Mouse (Mus musculus) urinary bladder, postnatal 25 days (tissue): ENCODE measurements around the gene App.

Source experiments
- DNase-seq: peaks from one replicate; pipeline ENCODE4 v3.0.0; 2022; ENCODE audit warnings: low spot score

Gene App

GRCm38 (mm10) chr16:85020696-85021323 is 152.8 kb downstream of the App start:
- no peak for DNase-seq

DNA sequence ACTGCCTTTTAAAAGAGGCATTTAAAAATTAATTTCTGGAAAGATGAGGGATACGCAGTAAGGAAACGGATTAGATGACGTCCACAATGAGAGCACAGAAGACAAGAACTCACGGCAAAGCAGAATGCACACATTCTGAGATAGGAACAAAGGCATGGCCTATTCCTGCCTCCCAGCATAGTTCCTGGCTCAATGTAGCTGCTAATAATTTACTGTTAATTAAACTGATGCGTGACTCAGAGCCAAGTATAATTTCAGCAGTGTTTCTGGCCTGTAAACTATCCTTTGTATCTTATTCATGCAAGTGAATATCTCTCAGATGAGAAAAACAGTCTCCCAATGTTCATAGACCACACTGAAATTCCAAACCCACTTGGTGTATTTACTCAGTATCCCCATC is 154.3 kb downstream of the App start:
- DNase-seq, result no peak

GRCm38 (mm10) chr16:85017845-85018244 is 155.7 kb downstream of the App start:
- DNase-seq, result no peak

DNA sequence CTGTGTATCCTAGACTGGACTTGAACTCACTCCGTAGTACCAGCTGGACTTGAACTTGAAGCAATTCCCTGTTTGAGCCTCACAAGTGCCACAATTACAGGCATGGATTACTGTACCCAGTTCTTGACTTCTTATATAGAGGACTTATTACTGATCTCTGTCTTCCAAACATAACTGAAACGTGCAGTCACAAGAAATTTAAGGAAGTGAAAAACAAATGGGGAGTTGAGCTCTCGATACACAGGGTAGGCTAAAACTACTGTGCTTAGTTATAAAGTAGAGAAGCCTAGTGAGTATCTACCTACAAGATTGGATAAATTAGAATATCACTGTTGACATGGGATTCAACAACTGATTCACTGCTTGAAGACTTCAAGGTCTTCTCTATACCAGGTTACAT is 160.9 kb downstream of the App start:
- no peak for DNase-seq

- no peak for DNase-seq
Measured at GRCm38 (mm10) chr16:85012172-85012571, 161.4 kb downstream of the App start.

DNA sequence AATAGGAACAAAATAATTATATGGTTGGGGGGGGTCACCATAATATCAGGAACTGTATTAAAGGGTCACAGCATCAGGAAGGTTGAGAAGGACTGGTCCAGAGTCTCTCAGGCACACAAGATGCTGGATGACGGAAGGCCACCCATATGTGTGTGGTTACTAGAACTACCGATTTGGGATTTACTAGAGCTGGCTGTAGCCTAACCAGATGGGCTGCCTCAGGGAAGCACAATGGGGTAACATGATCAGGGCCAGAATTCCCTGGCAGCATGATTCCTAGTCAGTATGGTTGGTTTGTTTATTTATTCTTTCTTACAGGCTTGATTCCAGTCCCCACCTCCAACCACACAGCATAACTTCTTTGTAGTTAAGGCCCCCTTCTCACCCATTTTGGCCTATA is 162.9 kb downstream of the App start:
- no peak for DNase-seq

- no peak for DNase-seq
Measured at GRCm38 (mm10) chr16:85008866-85009645, 164.5 kb downstream of the App start.

DNA sequence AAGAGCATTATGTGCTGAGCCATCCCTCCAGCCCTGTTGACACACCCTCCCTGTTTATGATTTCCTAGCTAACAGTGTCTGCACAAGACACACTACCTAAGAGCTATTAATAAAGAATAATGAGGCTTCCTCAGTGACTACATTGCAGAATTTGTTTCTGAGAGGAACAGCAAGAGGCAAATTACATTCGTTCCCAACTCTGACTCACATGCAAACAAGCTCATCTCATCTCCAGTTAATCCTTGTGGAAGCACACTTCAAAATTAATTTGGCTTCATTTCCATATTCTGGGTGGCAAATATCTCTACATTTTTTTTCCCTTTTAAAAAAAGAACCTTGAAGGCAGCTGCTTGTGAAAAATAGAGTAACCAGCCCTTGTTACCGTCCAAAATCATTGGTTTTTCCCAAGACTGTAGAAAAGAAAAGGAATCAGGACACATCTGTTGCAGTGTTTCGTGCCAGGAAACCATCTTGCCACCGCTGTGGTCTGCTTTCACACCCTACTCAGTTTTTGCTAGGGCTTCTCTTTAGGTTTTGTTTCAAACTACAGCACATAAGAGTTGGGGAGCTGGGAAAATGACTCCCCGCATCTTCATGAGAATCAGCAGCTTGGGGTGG is 171.5 kb downstream of the App start:
- DNase-seq, result no peak

GRCm38 (mm10) chr16:85000304-85000703 is 173.3 kb downstream of the App start:
- no peak for DNase-seq

DNA sequence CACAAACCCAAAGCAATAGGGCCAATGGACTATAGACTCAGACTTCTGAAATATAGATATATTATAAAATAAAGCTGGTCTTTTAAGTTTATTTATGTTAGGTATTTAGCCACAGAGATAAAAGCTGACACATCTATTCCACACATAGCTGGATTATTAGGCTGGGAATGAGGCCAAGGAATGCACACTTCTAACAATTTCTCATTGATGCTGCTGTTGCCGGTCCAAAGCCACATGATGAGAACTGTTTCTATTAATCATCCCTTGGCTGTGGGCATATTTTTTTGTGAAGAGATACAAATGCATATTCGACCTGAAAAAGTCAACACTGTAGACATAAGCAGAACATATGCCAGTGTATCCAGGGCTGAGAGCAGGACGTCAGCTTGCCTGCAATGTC is 176.0 kb downstream of the App start:
- no peak for DNase-seq

DNA sequence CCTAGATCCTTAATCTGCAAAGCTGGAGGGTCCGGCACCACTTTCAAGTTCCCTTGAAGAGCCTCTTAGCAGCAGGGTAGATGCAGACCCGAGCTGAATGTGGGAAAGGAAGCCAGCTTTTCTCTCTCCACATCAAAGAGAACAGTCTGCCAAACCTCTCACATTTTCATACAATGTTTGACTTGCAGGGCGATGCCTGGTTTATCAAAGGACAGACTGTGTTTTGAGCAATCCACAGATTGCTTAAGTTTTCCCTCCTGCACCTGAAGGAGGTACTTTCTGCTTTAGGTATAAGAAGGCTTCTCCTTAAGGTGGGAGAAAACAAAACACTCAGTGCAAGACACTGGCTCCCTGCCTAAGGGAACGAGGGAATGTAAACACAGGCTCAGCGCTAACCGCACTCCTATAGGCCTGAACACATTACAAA is 178.1 kb downstream of the App start:
- DNase-seq, result no peak

- no peak for DNase-seq
Measured at GRCm38 (mm10) chr16:84992888-84993287, 180.7 kb downstream of the App start.

DNA sequence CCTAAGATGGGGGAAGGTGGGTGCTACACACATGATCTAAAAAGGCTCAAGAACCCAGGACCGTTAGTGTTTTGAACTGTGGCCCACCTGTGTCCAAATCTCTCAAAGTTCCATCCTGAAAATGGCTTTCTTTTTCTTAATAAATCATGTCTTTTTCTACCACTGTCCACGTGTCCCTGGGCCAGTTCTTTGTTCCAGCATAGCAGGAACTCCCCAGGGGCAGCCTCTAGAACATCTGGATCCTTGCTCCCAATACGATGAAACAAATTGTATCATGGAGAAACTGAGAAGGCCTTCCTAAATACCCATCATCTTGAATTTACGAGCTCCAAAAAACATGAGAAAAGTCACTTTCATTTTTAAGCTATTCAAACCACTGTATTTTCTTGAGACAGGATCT is 182.6 kb downstream of the App start:
- DNase-seq, result no peak

GRCm38 (mm10) chr16:84989938-84990337 is 183.6 kb downstream of the App start:
- no peak for DNase-seq

GRCm38 (mm10) chr16:84989476-84989875 is 184.1 kb downstream of the App start:
- no peak for DNase-seq

DNA sequence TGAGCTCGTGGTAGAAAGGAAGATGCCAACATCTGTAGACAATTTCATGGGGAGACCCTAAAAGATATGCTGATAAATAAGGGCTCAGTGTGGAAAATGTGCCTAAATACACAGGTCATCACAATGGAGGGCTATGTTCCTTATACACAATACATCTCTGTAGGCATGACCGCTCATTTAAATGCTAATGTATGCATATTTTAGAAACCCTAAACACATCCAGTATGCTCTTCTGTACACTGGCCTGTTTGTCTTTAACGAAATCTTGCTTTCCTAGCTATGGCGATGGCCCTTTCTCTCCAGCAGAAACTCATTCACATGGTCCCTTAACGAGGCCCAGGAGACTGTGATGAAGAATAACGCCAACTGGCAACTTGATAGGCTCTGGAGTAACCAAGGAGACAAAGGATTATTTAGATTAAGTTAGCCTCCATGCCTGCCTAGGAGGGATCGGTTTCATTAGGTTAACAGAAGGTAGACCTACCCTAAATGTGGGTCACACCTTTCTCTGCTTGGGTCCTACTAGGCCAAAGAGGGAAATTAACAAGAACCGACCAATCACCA is 185.8 kb downstream of the App start:
- no peak for DNase-seq

DNA sequence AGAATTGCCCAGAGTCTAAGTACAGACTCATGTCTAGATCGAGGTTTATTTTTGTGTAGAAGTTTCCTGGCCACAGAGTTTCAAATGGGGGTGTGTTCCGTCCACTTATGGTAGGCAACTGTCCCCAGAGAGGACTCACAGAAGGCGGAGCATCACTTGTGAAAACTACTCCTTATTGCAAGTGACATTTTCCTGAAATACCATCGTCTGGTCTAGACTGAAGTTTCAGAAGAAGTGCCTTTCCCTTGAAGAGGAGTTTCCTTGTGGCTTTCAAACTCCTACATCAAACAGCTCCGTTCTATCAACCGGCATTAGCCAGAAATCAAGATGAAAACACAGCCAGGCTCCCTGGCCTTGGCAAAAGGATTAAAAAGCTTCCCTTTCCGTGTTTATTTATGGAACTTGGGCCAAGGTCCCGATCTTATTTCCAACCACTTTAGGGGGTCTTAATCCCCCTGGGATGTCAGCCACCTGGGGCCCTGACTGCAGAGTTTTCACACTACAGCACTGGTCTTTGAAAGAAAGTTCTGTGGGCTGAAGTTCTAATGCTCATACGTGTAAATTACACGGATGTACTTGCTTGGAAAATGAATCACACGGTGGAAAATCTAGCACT is 187.4 kb downstream of the App start:
- no peak for DNase-seq

GRCm38 (mm10) chr16:84985340-84985739 is 188.2 kb downstream of the App start:
- no peak for DNase-seq

DNA sequence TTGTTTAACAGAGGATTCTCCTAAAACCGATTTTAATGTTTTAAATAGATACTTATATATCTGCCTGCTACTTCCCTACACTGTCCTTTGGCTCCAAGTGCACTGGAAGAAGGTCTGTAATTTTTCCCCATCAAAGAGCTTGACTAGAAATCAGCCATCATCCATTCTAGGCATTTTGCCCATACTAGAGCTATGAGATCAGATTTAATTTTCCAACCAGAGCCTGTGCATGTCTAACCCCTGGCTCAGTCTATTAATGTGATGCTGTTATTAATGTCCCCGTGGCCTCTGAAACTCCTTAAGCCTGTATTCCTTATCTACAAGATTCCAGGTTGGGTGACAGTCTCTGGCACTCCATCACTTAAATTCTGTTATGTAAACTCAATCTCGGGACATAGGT is 190.1 kb downstream of the App start:
- no peak for DNase-seq

DNA sequence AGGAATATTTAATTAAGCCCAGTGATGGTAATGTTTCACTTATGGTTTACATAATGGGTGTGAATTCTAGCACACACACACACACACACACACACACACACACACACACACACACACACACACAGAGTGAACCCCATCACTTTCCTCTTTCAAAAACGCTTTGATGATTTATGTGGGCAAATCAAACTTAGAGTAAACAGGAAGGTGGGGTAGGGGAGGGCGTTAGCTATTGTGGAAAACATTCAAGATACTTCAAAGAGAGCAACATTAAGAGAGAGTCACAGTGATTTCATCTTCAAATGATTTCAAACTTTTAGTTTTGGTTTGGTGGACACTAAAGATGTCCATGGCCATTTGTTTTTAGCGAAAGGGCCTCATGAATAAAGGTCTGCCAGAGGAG is 191.0 kb downstream of the App start:
- no peak for DNase-seq

- no peak for DNase-seq
Measured at GRCm38 (mm10) chr16:84978589-84978988, 195.0 kb downstream of the App start.

GRCm38 (mm10) chr16:84974176-84974518 is 199.4 kb downstream of the App start:
- DNase-seq, result no peak
